ENCODE assay signal across 30 mouse cellular contexts in the genomic region with DNA sequence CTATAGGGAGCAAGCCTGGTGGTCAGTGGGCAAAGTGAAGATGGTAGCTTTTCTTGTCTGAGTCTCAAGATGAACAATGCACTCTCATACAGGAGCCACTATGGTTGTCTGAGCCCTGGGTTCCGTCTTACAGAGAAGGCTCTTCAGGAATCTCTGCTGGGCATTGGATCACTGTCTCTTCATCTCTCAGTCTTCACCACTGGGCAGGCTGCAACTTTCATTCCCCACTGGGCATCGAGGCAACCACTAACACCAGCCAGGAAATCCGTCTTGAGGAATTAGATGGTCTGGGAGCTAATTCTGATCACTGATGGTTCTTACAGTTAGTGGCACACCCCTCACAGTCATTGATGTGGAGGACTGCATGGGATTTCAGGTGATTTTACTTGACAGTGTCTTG.
"Had no signal": no experiment of that assay in that cellular context is flagged by ENCODE, and none has a peak within 500 bp of the region (broad histone marks: within the 10 kb centered on the region; RNA-seq: fewer than 3 reads in every experiment).

No protein-coding gene starts in this region.

- H3K9me3 ChIP-seq: limb, embryonic 10.5 days; limb, embryonic 12.5 days; limb, embryonic 13.5 days; limb, embryonic 15.5 days; liver, embryonic 12.5 days; liver, embryonic 13.5 days; liver, embryonic 15.5 days; lung, embryonic 15.5 days; midbrain, embryonic 10.5 days; midbrain, embryonic 12.5 days; midbrain, embryonic 13.5 days; midbrain, embryonic 15.5 days had no signal

- H3K9ac ChIP-seq: limb, embryonic 12.5 days; limb, embryonic 13.5 days; limb, embryonic 15.5 days; liver, embryonic 12.5 days; liver, embryonic 13.5 days; liver, embryonic 14.5 days; liver, embryonic 15.5 days; liver, postnatal 0 days; lung, embryonic 14.5 days; lung, embryonic 15.5 days; midbrain, embryonic 12.5 days; midbrain, embryonic 13.5 days; midbrain, embryonic 15.5 days had no signal

- H3K4me3 ChIP-seq: limb, embryonic 10.5 days; limb, embryonic 12.5 days; limb, embryonic 13.5 days; limb, embryonic 15.5 days; liver, embryonic 12.5 days; liver, embryonic 13.5 days; liver, embryonic 15.5 days; lung, embryonic 15.5 days; megakaryocyte, embryonic 14.5 days; midbrain, embryonic 10.5 days; midbrain, embryonic 12.5 days; midbrain, embryonic 13.5 days; midbrain, embryonic 15.5 days; myocyte had no signal

- H3K27ac ChIP-seq: limb, embryonic 10.5 days; limb, embryonic 12.5 days; limb, embryonic 13.5 days; limb, embryonic 15.5 days; liver, embryonic 12.5 days; liver, embryonic 13.5 days; liver, embryonic 14.5 days; liver, embryonic 15.5 days; macrophage; midbrain, embryonic 10.5 days; midbrain, embryonic 12.5 days; midbrain, embryonic 13.5 days; midbrain, embryonic 15.5 days had no signal

- H3K4me1 ChIP-seq: limb, embryonic 15.5 days; liver, embryonic 12.5 days; megakaryocyte, embryonic 14.5 days; midbrain, embryonic 15.5 days had no signal

- H3K4me2 ChIP-seq: limb, embryonic 12.5 days; limb, embryonic 13.5 days; limb, embryonic 15.5 days; liver, embryonic 11.5 days; liver, embryonic 12.5 days; liver, embryonic 13.5 days; liver, embryonic 15.5 days; lung, embryonic 14.5 days; lung, embryonic 15.5 days; midbrain, embryonic 11.5 days; midbrain, embryonic 12.5 days; midbrain, embryonic 13.5 days; midbrain, embryonic 15.5 days had no signal

- ATAC-seq: liver, embryonic 12.5 days; liver, postnatal 0 days; lung, postnatal 0 days; midbrain, embryonic 13.5 days; midbrain, embryonic 15.5 days; midbrain, embryonic 16.5 days had no signal

- DNase-seq: left cerebral cortex, postnatal 4 days; liver; liver, embryonic 13.5 days; liver, postnatal 0 days; lung, adult 18-20 months; lung, adult 2 months; lung, embryonic 14.5 days; lung, postnatal 10 days; lung, postnatal 14 days; lung, postnatal 36 days; midbrain, embryonic 14.5 days had no signal

- H3K36me3 ChIP-seq: limb, embryonic 13.5 days; limb, embryonic 15.5 days; liver, embryonic 12.5 days; liver, embryonic 15.5 days; lung, embryonic 15.5 days; midbrain, embryonic 10.5 days; midbrain, embryonic 13.5 days; midbrain, embryonic 15.5 days had no signal

- H3K27me3 ChIP-seq: limb, embryonic 12.5 days; limb, embryonic 13.5 days; limb, embryonic 15.5 days; liver, embryonic 12.5 days; liver, embryonic 13.5 days; liver, embryonic 15.5 days; lung, embryonic 15.5 days; midbrain, embryonic 12.5 days; midbrain, embryonic 13.5 days; midbrain, embryonic 15.5 days had no signal
